Mouse (Mus musculus) frontal cortex, adult (tissue): Measurements from ENCODE around the gene Abcb6.

Source experiments
- ATAC-seq: cut with Nextera tagmentation; 2 replicates; pipeline ENCODE4 v1.9.2; 2017; ENCODE audit warnings: mild to moderate bottlenecking, moderate library complexity, mixed read lengths; ENCODE audit not compliant: low TSS enrichment

The Abcb6 gene

GRCm38 (mm10) chr1:75180105-75180590 is at the start of gene Abcb6:
Abcb6 (minus strand) TSS chr1:75180392.
- ATAC-seq = peak; percentile 92

GRCm38 (mm10) chr1:75229158-75229557 is 49.0 kb upstream of the Abcb6 start:
- ATAC-seq = no peak

DNA sequence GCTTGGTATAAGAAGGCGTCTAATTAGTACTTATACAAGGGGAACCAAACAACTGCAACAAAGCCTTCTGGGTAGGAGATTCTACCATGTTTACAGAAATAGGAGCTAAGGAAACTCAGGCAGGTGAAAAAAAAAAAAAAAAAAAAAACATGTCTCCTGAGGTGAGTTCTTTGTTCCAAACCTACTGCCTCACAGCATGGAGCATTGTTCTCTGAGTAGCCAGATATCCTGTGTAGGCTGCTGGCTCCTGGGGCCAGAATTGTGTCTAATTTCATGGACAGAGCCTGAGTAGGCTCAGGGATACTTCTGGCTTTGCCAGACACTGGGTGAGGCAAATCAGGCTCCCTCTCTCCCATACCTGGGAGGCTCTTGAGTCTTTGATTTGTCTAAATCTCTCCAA is 47.5 kb upstream of the Abcb6 start:
- ATAC-seq = no peak

DNA sequence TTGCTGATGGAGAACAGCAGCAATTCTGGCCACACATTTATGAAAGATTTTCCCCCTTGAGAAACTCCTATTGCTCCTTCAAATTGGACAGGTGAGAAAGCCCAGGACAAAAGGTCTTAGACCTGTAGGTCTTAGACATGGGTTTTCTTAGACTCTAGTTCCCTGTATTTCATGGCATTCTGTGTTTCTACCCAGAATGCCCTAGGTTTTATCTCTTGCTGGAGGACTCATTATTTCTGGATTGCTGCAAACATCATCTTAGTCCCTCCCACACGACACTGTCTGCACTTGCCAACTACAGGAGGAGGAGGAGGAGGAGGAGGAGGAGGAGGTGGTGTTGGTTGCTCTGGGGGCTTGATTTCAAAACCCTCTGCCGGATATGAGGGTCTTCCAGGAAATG is 45.9 kb upstream of the Abcb6 start:
- ATAC-seq = no peak

DNA sequence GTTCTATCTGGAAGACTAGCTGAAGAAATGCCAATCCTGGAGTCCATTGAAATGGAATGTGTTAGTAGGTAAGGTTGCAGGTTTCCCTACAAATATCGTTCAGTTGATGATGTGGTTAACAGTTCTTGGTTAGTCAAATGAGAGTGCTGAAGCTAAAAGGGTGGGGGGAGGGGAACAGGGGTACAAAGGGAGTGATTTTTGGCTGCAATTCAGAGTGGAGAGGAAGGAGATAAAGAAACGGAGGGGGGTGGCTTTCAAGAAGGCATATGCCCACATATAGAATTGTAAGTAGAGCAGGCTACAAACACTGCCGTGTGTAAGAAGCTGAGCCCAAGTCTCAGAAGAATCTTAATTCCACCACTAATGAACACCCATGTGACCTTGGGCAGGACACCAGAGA is 45.3 kb upstream of the Abcb6 start:
- no peak for ATAC-seq

- no peak for ATAC-seq
These were observed 43.3 kb upstream of the Abcb6 start for GRCm38 (mm10) chr1:75223532-75223931.

- ATAC-seq = no peak
These were observed 42.7 kb upstream of the Abcb6 start for GRCm38 (mm10) chr1:75222926-75223325.

DNA sequence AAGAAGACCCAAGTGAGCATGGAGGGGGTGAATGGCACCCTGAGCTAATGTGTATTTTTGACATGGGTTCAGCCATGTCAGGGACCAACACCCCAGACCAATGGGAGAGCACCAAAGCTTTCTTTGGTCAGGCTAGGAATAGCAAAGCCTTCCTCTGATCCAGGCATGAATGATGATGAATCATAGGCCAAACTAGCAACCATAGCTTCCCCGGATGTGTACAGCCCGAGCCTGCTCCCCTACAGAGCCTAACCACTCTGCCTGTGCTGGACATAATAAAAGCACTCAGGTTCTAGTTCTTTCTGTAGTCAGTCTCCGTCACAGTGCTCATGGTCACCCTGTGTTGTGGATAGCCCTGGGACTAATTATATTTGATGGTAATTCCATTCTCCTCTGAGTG is 41.3 kb upstream of the Abcb6 start:
- ATAC-seq = no peak

DNA sequence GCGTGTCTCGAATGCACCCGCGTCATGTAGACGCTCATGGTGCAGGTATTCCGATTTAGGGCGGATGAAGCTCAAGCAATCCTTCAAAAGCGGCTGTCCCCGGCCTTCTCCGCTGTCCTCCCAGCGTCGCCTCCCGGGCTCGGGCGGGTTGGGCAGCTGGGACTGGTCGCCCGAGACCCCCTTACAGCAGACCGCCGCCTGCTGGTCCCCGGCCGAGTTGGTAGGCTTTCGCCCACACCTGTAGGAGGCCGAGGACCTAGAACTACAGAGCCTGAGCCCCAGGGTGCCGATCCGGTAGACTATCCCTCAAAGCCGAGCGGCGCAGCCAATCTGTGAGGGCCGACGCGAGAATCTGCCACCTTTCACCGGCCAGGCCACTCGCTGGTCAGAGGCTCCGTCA is 39.3 kb upstream of the Abcb6 start, which contains the start of gene Tuba4a:
Tuba4a (minus strand) TSS at position 335 of the 400 bp plus-strand sequence.
- ATAC-seq = peak; percentile 28

DNA sequence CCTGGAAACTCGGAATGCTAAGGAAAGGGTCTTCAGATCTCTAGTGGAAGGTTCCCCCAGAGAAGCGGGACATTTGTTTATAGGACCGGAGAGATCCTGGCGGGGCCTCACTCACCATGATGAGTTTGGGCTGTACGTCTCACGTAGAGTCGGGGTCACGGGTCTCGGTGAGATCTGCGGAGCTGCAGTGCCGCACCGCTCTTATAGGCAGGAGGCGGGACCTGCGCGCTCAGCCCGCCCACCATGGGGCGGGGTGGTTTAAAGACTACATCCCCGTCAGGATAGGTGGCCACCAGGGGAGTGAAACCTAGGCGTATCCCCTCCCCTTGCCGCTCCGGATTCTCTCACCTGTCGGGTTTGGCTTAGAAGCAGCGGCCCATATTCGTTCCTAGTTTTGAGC is 38.9 kb upstream of the Abcb6 start:
- peak; percentile 77 for ATAC-seq

DNA sequence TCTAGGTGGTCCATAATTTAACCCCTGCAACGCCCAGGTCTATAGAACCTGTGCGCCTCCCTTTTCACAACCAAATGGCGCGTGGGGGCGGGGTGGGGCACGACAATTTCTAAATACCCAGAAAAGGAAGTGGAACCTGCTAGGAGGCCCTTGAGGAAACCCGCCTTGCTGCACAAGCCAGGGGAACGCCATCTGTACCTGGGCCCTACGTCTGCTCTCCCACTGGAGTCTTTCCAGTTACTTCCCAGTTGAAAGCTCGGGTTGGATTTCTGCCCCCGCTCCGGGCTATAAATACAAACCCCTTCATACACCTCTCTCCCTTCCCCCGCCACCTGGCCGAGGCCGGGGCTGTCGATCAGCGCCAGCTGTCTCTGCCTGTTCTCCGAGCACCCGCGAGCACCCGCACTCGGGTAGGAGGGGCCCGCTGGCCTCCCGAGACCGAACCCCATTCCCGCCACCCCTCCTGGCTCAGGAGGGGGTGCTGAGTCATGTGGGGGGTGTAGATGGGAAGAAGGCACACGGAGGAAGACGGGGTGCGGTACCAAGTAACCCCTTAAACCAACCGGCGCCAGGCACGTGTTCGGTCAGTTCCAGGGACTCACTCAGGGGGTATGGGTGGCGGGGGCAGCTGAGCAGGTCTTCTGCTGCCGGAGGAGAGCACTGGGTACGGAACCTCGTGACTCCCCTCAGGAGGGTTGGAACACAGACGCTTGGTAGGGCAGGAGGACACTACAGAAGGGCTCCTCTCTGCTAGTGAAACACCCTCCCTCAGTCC is 38.2 kb upstream of the Abcb6 start:
- ATAC-seq = peak; percentile 50

GRCm38 (mm10) chr1:75217893-75218226 is 37.7 kb upstream of the Abcb6 start:
- ATAC-seq = peak; percentile 8; the same call in 1 of the 2 replicates

DNA sequence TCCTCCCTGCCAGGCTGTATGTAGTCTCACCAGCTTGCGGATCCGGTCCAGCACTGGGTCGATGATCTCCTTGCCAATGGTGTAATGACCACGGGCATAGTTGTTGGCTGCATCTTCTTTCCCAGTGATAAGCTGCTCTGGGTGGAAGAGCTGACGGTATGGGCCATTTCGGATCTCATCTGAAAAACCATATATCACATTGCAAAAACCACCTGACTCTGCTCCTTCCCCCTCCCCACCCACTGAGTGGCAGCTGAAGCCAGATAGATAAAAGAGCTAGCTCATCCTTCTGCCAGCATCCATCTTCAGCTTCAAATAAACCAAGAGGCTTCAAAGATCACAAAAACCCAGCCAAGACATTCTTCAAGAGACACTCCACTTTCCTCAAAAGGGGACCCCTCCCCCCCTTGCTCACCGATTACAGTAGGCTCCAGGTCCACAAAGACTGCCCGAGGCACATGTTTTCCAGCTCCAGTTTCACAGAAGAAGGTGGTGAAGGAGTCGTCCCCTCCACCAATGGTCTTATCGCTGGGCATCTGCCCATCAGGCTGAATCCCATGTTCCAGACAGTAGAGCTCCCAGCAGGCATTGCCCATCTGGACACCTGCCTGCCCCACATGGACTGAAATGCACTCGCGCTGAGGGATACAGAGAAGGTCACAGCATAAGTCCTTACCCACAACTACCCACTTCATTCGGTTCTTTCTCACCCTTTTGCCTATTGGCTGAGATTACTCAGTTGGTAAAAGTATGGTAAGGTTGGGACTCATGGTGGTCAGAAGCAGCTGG is 36.8 kb upstream of the Abcb6 start:
- no peak for ATAC-seq

DNA sequence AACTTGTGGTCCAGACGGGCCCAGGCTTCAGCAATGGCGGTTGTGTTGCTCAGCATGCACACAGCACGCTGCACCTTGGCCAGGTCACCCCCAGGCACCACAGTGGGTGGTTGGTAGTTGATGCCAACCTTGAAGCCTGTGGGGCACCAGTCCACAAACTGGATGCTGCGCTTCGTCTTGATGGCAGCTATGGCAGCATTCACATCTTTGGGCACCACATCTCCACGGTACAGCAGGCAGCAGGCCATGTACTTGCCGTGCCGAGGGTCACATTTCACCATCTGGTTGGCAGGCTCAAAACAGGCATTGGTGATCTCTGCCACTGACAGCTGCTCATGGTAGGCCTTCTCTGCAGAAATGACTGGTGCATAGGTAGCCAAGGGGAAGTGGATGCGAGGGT is 35.6 kb upstream of the Abcb6 start:
- ATAC-seq = no peak

DNA sequence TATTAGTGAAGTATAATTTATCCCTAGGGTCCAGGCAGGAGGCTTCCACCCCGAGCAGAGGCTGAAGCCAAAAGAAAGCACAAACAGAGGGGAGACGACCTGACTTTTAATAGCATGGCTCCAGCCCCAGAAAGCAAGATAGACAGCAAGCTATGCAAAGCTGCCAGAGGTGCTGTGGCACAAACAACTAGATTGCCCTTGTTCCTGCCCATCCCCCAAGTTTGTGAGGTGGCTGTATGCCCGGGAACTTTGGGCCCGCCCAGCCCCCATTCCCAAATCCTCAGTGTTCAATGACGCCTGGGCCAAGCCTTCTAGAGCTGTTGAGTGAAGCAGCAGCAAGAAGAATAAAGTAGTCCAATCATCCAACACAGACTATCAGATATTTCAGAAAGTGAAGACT is 34.7 kb upstream of the Abcb6 start:
- ATAC-seq = no peak

DNA sequence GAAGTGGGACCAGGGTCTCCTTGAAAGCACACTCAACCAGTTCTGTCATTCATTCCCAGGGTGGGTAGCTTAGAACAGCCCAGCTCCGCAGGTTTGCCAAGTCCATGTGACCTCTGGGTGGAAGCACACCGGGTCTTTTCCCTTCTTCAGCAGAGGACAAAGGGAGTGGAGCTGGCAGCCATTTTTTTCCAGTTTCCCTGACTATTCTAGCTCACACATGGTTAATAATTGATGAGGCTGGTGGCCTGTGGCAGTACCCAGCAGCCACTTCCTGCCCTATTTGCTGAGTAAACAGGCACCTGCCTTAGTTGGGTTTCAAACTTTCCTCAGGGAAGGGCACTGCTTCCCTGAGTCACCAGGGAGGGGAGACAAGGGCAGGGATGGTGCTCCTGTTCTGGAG is 34.2 kb upstream of the Abcb6 start:
- no peak for ATAC-seq

- ATAC-seq = no peak
These were observed 32.9 kb upstream of the Abcb6 start for GRCm38 (mm10) chr1:75213096-75213495.

DNA sequence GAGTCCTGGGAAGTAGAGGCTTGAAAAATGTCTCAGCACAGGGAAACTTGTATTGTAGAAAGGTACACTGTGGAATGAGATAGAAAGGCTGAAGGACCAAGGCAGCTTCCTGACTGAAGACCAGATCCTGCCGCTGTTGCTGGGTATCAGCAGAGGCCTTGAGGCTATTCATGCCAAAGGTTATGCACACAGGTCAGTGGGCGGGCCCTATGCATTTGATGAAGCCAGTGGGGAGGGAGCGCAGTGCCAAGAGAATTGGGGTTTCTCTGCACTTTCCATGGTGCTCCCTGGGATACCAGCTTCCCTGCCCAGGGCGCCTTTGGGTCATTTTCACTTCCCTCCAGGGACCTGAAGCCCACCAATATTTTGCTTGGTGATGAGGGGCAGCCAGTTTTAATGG is 32.4 kb upstream of the Abcb6 start:
- ATAC-seq = no peak

DNA sequence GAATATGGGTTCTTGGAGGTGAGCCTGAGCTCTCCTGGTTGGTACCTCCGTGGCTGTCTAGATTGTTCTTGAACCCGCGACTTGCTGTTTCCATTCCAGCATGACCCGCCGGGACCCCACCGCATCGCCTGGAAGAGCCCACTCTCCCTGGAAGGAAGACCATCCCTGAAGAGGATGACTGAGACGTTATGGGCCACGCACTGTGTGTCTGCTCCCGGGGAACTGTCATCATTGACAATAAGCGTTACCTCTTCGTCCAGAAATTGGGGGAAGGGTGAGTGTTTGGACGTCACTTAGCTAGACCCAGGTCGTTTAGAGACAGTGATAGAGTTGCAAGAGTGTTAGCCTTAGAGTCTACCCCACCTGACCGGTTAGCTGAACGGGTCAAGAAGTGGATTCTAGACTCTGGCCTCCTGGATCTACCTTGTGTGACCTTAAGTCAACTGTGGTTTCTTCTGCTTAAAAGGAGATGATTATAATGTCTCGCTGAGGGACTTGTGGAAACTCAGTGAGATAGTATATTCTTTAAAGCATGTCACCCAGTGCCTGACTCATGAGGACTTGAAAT is 31.0 kb upstream of the Abcb6 start:
- no peak for ATAC-seq

GRCm38 (mm10) chr1:75210136-75211087 is 30.2 kb upstream of the Abcb6 start, which contains the start of the genes Glb1l and Stk16:
Glb1l (minus strand) TSS chr1:75210813.
Stk16 (plus strand) TSS chr1:75210838.
- ATAC-seq = peak; percentile 85

GRCm38 (mm10) chr1:75208967-75209678 is 28.9 kb upstream of the Abcb6 start:
- ATAC-seq = no peak
